Mouse (Mus musculus) adrenal gland, postnatal 4 days (tissue): ENCODE measurements around the gene Sim2. TPM values are rescaled to one million over a fixed set of nuclear protein-coding genes. Genes with fewer than 3 reads are reported as not detected.

ENCODE experiments used
- DNase-seq, 2 experiments: peaks; one replicate each; pipeline ENCODE4 v3.0.0; 2021 to 2022; ENCODE audit warnings: low spot score in 2 of 2, mixed read lengths in 2 of 2
- long read RNA-seq, 2 experiments: library from polyadenylated mRNA; stranded (forward); transcript quantifications; one replicate each; pipeline ENCODE4 v2.0.0; 2021
- total RNA-seq, 2 experiments: library from RNA; stranded (reverse); gene quantifications; 2 replicates each; pipeline ENCODE4 v1.2.3; 2021

The Sim2 gene
- total RNA-seq, result 1 to 10 TPM in 1 of 2 experiments, not detected in 1; 3.5 TPM
- long read RNA-seq, experiment 1, result 0 reads
- long read RNA-seq, experiment 2, partial matches to known transcripts, result 0 of 6 reads
- long read RNA-seq, experiment 2, other reads (novel, unspliced or antisense), result 3 of 6 reads

- DNase-seq, result no peak
Observed at GRCm38 (mm10) chr16:94084711-94085602, at the start of gene Sim2. Gene Sim2, plus strand, starts transcription at chr16:94084931.

GRCm38 (mm10) chr16:94037280-94037679 is 47.5 kb upstream of the Sim2 start:
- no peak for DNase-seq

GRCm38 (mm10) chr16:94038272-94038985 is 46.3 kb upstream of the Sim2 start:
- peak in 1 of 2 experiments; percentile 17 for DNase-seq

GRCm38 (mm10) chr16:94038986-94039341 is 45.8 kb upstream of the Sim2 start:
- DNase-seq, result no peak

- DNase-seq, result no peak
Observed at GRCm38 (mm10) chr16:94040485-94040884, 44.2 kb upstream of the Sim2 start.

GRCm38 (mm10) chr16:94041065-94041712 is 43.5 kb upstream of the Sim2 start:
- DNase-seq, result no peak

GRCm38 (mm10) chr16:94043797-94044196 is 40.9 kb upstream of the Sim2 start:
- no peak for DNase-seq

- no peak for DNase-seq
Observed at GRCm38 (mm10) chr16:94044996-94045395, 39.7 kb upstream of the Sim2 start.

GRCm38 (mm10) chr16:94050368-94050767 is 34.4 kb upstream of the Sim2 start:
- no peak for DNase-seq

GRCm38 (mm10) chr16:94055176-94055575 is 29.6 kb upstream of the Sim2 start:
- no peak for DNase-seq

- DNase-seq, result no peak
Observed at GRCm38 (mm10) chr16:94055576-94055975, 29.2 kb upstream of the Sim2 start.

GRCm38 (mm10) chr16:94059820-94060219 is 24.9 kb upstream of the Sim2 start:
- DNase-seq, result no peak

- DNase-seq, result no peak
Observed at GRCm38 (mm10) chr16:94064211-94064610, 20.5 kb upstream of the Sim2 start.

GRCm38 (mm10) chr16:94065728-94066674 is 18.7 kb upstream of the Sim2 start:
- DNase-seq, result no peak

- no peak for DNase-seq
Observed at GRCm38 (mm10) chr16:94066771-94067170, 18.0 kb upstream of the Sim2 start.

GRCm38 (mm10) chr16:94067280-94067679 is 17.5 kb upstream of the Sim2 start:
- no peak for DNase-seq

- DNase-seq, result no peak
Observed at GRCm38 (mm10) chr16:94069061-94069460, 15.7 kb upstream of the Sim2 start.

GRCm38 (mm10) chr16:94070920-94071319 is 13.8 kb upstream of the Sim2 start:
- DNase-seq, result no peak

- DNase-seq, result no peak
Observed at GRCm38 (mm10) chr16:94071468-94071867, 13.3 kb upstream of the Sim2 start.

GRCm38 (mm10) chr16:94075362-94076027 is 9.2 kb upstream of the Sim2 start:
- peak in 1 of 2 experiments; percentile 42 for DNase-seq
